Mouse (Mus musculus): ENCODE measurements around the gene Igbp1b.

Igbp1b gene

DNA sequence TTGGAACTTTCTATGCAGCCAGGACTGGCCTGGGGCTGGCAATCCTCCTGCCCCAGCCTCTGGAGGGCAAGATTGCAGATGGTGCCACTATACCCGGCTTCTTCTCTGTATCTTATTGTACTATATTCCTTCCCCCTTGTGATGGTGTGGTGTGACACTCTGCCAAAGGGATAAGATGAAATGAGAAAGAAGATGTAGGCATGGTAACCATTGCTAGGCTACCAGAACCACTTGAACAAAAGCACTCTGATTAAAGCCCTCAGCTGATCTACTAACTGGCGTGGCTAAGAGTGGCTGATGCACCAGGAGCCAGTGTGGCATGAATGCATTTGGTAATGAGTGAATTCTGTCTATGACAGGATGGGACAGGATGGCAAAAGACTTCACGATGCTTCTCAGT is at the start of gene Igbp1b:
Gene Igbp1b (minus strand): TSS at position 29 of the 400 bp plus-strand sequence.
- DNase-seq (ENCODE audit: low spot score): peak; percentile 15

DNA sequence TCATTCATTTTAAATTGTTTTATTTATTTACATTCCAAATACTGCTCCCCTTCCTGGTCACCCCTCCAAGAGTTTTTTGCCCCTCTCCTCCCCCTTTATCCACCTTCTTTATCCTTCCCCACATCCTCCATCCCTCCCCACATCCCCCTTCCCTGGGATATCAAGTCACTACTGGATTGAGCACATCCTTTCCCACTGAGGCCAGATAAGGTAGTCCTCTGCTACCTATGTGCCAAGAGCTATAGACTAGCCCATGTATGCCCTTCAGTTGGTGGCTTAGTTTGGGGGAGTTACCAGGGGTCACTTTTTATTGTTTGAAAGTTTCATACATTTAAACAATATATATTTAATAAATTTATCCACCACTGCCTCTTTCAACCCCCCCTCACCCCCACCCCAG is 24.6 kb upstream of the Igbp1b start:
- no peak for DNase-seq (ENCODE audit: low spot score)

DNA sequence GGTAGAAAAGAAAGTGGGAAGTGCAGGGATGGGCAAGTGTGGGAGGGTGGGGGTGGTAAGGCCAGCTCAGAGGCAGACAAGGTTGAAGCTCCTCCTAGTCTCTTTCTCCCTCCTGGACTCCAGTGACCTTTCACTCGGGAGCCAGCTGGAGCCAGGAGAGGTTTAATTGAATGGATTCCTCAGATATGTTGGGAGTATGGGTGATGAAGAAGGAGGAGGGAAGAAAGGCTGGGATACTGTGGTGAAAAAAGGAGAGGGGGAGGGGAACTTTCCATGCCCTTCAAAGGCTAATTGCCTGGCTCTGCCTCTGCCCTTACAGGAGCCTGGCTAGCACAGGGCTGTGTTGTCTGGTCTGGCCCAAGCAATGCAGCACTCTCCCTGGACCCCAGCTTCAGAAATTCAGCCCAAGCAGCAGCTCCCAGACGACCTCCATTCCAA is 14.4 kb upstream of the Igbp1b start:
- no peak for DNase-seq (ENCODE audit: low spot score)

- no peak for DNase-seq (ENCODE audit: low spot score)
Observed at GRCm38 (mm10) chr6:138665416-138665815, 7.1 kb upstream of the Igbp1b start.

DNA sequence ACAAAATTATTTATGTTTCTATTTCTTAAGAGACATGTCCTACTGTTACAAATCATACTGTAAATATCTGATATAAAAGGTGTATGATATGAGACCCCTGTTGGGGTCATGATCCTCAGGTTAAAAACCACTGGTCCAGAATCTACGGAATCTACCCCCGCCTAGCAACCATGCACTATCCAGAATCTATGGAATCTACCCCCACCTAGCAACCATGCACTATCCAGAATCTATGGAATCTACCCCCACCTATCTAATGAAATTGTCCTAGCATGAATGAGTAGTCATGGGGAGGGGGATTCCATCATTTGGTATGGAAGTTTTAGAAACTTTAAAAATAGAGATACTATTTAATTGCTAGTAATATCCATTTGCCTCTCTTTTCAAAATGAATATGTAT is 12.7 kb downstream of the Igbp1b start:
- no peak for DNase-seq (ENCODE audit: low spot score)

GRCm38 (mm10) chr6:138639351-138639750 is 19.0 kb downstream of the Igbp1b start:
- DNase-seq (ENCODE audit: low spot score): no peak

GRCm38 (mm10) chr6:138620786-138621185 is 37.6 kb downstream of the Igbp1b start:
- no peak for DNase-seq (ENCODE audit: low spot score)

DNA sequence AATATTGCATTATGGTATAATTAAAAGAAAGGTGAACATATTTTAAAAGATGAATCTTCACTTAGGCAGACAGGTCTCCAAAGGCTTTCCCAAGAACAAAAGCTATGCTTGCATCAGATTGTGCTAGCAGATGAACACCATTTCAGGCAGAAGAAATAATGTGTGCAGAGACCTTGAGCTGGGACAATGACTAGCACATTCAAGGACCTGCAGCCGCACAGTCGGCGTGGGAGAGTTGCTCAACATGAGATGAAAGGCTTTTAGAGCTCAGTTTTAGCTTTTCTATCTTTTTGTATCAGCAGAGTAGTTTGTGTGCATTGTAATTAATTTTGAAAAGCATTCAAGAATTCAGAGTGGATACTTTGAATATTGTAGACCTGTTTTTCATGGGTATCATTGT is 39.9 kb downstream of the Igbp1b start:
- no peak for DNase-seq (ENCODE audit: low spot score)

All from layer of hippocampus, adult 11-12 months (tissue).